Comparison of ENCODE assay signal across 17 mouse cellular contexts in genomic region chr9:49034764-49035163, GRCm38 (mm10). TPM values are rescaled to one million over a fixed set of nuclear protein-coding genes. Genes with fewer than 3 reads are reported as not detected.
A peak's percentile ranks its signal among the peaks of the same experiment; 100 is the strongest.
DNase-seq lines count a peak whose midpoint lies in the region; ATAC-seq lines count a peak whose summit lies in the region.
"Had no signal": no experiment of that assay in that cellular context is flagged by ENCODE, and none has a peak within 500 bp of the region (broad histone marks: within the 10 kb centered on the region; RNA-seq: fewer than 3 reads in every experiment).

No protein-coding gene starts in this region.

- H3K27ac ChIP-seq in midbrain, embryonic 16.5 days (ENCODE audit: low read length): no peak overlapping the region
- H3K27ac ChIP-seq: forebrain, embryonic 12.5 days; midbrain, embryonic 10.5 days had no signal

- intact Hi-C loops in left cerebral cortex, postnatal 14 days (cut with DNase I): no loop called here
- intact Hi-C loops in left cerebral cortex, postnatal 4 days (cut with DNase I): no loop called here

- H3K36me3 ChIP-seq in midbrain, embryonic 16.5 days (ENCODE audit: control insufficient read depth, insufficient read depth, low read length): peaks cover 34% of the 10 kb centered on the region

- H3K4me2 ChIP-seq in midbrain, embryonic 16.5 days (ENCODE audit: low read length): no peak overlapping the region
- H3K4me2 ChIP-seq: forebrain, embryonic 12.5 days; heart, embryonic 12.5 days had no signal

- H3K9me3 ChIP-seq in midbrain, embryonic 16.5 days (replicated peaks; ENCODE audit: control insufficient read depth, low read length, poor library complexity, severe bottlenecking): no peaks in the 10 kb centered on the region
- H3K9me3 ChIP-seq: forebrain, embryonic 12.5 days; G1E; heart, embryonic 12.5 days; midbrain, embryonic 10.5 days had no signal

- H3K27me3 ChIP-seq in midbrain, embryonic 16.5 days (ENCODE audit: control insufficient read depth, insufficient read depth, low read depth, low read length): no peaks in the 10 kb centered on the region
- H3K27me3 ChIP-seq: forebrain, embryonic 12.5 days; heart, embryonic 12.5 days had no signal

- no peak overlapping the region for H3K4me3 ChIP-seq in midbrain, embryonic 16.5 days (ENCODE audit: low read depth, low read length)
- H3K4me3 ChIP-seq: forebrain, embryonic 12.5 days; heart, embryonic 12.5 days; midbrain, embryonic 10.5 days had no signal

- H3K4me1 ChIP-seq in midbrain, embryonic 16.5 days (ENCODE audit: control insufficient read depth, insufficient read depth, low read length): no peaks in the 10 kb centered on the region
- H3K4me1 ChIP-seq: forebrain, embryonic 12.5 days; heart, embryonic 12.5 days; midbrain, embryonic 10.5 days had no signal

- no peak overlapping the region for H3K9ac ChIP-seq in midbrain, embryonic 16.5 days (ENCODE audit: low read depth, low read length)
- H3K9ac ChIP-seq: forebrain, embryonic 12.5 days; heart, embryonic 12.5 days had no signal

- peak; percentile 67; the same call in 1 of the 2 replicates for ATAC-seq in frontal cortex, adult (ENCODE audit: low TSS enrichment)
- ATAC-seq in midbrain, embryonic 16.5 days: no peak

- 100% methylated on average over 4 of the region's 4 CpGs for WGBS in midbrain, embryonic 16.5 days

- no peak for DNase-seq in frontal cortex, postnatal 10 days (ENCODE audit: low spot score in 2 of 2)
- peak; percentile 18 to 24 for DNase-seq in left cerebral cortex, postnatal 14 days (ENCODE audit: low spot score in 2 of 2)
- DNase-seq in left cerebral cortex, postnatal 4 days: no peak
- peak; percentile 5 to 9 for DNase-seq in gastrocnemius, adult 8-10 months (ENCODE audit: low spot score in 2 of 2)
- peak; percentile 27 for DNase-seq in right cerebral cortex, postnatal 25 days
- DNase-seq in lung, postnatal 4 days: no peak
- DNase-seq: cerebellum, adult 8-10 months; embryo, embryonic 11 days; kidney, adult 8-10 months had no signal

RNA-seq across cellular contexts. Expression of gene Zw10, which starts 20.6 kb away (rescaled TPM):
- 10 to 100 TPM; 14.4 to 14.5 TPM for total RNA-seq in left cerebral cortex, postnatal 14 days (2021)
- total RNA-seq in left cerebral cortex, postnatal 4 days (2021): 10 to 100 TPM; 17.8 to 20.9 TPM
- 1 to 10 TPM; 6.9 to 7.6 (median 7.4) TPM for total RNA-seq in gastrocnemius, adult 8-10 months (2022)
- polyA plus RNA-seq in midbrain, embryonic 16.5 days (2015; fragmentation: Nextera tagmentation; extraction: Ambion mirVana): 26.4 and 27.2 TPM in 2 replicates

RNA-seq across cellular contexts. Expression of gene Tmprss5, which starts 46.3 kb away (rescaled TPM):
- under 1 TPM; 0.51 to 0.59 TPM for total RNA-seq in left cerebral cortex, postnatal 14 days (2021)
- total RNA-seq in left cerebral cortex, postnatal 4 days (2021): 1 to 10 TPM in 1 of 2 experiments, under 1 TPM in 1; 0.46 to 1.0 TPM
- under 1 TPM in 1 of 4 experiments, not detected in 3; 0.22 TPM for total RNA-seq in gastrocnemius, adult 8-10 months (2022)
- 0.83 and 1.4 TPM in 2 replicates for polyA plus RNA-seq in midbrain, embryonic 16.5 days (2015; fragmentation: Nextera tagmentation; extraction: Ambion mirVana)
- total RNA-seq: hematopoietic stem cell, adult 5-6 weeks had no signal
- polyA plus RNA-seq: G1E; liver, embryonic 16.5 days had no signal

RNA-seq across cellular contexts. Expression of gene Usp28, which starts 49.6 kb away (rescaled TPM):
- total RNA-seq in left cerebral cortex, postnatal 14 days (2021): 10 to 100 TPM; 47.2 to 60.7 TPM
- total RNA-seq in left cerebral cortex, postnatal 4 days (2021): 10 to 100 TPM; 39.3 to 45.1 TPM
- 10 to 100 TPM; 55.1 to 68.8 (median 65.2) TPM for total RNA-seq in gastrocnemius, adult 8-10 months (2022)
- 27.3 and 34.3 TPM in 2 replicates for polyA plus RNA-seq in midbrain, embryonic 16.5 days (2015; fragmentation: Nextera tagmentation; extraction: Ambion mirVana)

Comparison
In these comparisons a context has a peak if more than half of its experiments do, and no peak if none do; other contexts are left out.
1. DNase-seq: peak in left cerebral cortex, postnatal 14 days (2 of 2), gastrocnemius, adult 8-10 months (2 of 2) and right cerebral cortex, postnatal 25 days (single experiment); none in frontal cortex, postnatal 10 days (0 of 2), left cerebral cortex, postnatal 4 days (single experiment) and lung, postnatal 4 days (0 of 2).